Mouse (Mus musculus) cerebral cortex, adult 2 months (tissue): ENCODE measurements around the gene Tspan15.

Experiments used
- WGBS: fragments of 180-500 bp; shearing (Covaris S2); methylation state at CpG from one replicate; pipeline ENCODE4 v1.1.7; 2018; 5-methylcytosine and 5-hydroxymethylcytosine counted together

Gene Tspan15

GRCm38 (mm10) chr10:62230708-62231394 lies at the start of gene Tspan15:
Gene Tspan15, minus strand, starts transcription at chr10:62231251.
- 2% methylated on average over 59 of the region's 59 CpGs for WGBS

DNA sequence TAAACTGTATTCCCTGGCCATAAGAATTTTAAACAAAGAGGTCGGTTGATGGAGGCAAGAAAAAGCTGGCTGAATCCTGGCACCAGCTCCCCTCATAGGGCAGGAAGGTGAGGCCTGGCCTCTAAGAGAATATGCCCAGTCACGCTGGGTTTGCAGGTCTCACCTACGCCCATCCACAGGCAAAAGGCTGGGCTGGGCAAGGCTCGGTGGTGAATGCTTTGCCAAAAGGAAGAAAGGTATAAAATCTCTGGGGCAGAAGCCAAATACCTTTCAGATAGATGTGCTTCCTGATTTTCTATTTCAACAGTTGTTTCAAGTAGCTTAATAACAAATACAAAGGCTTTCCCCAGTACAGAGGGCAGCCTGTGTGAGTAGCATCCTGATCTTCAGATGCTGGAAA lies 48.6 kb upstream of the Tspan15 start:
- WGBS, result 84% methylated on average over 4 of the region's 4 CpGs

GRCm38 (mm10) chr10:62279066-62279465 lies 48.0 kb upstream of the Tspan15 start:
- WGBS, result 60% methylated on average over 3 of the region's 3 CpGs

DNA sequence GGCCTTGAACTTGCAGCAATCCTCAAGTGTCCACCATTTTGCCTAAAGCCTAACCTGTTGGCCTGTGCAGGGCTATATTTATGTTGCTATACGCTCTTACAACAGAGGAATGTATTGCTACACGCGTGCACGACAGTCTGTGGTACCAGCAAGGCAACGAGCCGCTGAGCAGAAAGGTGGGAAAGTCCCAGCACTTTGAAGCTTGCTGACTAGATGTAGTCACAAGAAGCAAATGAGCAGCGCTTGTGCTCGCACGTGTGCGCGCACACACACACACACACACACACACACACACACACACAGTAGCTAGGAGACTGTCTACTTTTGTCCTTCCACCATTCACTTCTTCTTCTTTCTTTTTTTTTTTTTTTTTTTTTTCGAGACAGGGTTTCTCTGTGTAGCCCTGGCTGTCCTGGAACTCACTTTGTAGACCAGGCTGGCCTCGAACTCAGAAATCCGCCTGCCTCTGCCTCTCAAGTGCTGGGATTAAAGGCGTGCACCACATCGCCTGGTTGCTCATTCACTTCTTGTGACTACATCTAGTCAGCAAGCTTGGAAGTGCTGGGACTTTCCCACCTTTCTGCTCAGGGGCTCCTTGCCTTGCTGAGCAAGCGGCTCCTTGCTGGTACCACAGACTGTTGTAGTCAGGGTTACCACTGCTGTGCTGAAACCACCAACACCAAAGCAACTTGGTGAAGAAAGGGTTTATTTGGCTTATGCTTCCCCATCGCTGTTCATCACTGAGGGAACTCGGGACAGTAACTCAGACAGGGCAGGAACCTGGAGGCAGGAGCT lies 46.6 kb upstream of the Tspan15 start:
- WGBS, result 93% methylated on average over 18 of the region's 19 CpGs

GRCm38 (mm10) chr10:62275235-62275634 lies 44.2 kb upstream of the Tspan15 start:
- 30% methylated on average over 4 of the region's 4 CpGs for WGBS

- 81% methylated on average over 16 of the region's 16 CpGs for WGBS
Measured at GRCm38 (mm10) chr10:62269278-62269677, 38.2 kb upstream of the Tspan15 start.

GRCm38 (mm10) chr10:62264299-62264698 lies 33.2 kb upstream of the Tspan15 start:
- WGBS, result 68% methylated on average over 2 of the region's 2 CpGs

DNA sequence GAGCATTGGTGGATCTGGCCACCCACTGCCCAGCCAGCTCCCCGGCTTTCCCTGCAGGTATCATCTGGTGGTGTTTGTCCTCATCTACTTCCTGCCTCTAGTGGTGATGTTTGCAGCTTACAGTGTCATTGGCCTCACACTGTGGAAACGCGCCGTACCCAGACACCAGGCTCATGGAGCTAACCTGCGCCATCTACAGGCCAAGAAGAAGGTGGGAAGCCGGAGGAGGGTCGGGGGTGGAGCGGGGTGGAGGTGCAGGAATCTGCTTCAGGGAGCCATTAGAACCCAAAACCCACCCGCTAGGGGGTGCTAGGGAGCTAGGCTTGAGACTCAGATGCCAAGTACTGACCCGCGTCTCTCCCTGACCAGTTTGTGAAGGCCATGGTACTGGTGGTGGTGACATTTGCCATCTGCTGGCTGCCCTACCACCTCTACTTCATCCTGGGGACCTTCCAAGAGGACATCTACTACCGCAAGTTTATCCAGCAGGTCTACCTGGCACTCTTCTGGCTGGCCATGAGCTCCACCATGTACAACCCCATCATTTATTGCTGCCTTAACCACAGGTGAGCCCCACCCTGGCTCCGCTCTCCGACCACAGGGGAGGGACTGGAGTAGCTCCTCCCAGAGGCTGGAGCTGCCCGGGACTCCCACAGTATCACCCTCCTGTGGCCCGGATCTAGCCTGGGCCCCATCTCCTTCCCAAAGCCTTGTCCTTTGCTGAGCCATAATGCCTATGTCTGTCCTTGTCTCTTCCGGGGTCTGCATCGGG lies 30.2 kb upstream of the Tspan15 start:
- 19% methylated on average over 18 of the region's 18 CpGs for WGBS

GRCm38 (mm10) chr10:62258298-62258697 lies 27.2 kb upstream of the Tspan15 start:
- 91% methylated on average over 5 of the region's 5 CpGs for WGBS

DNA sequence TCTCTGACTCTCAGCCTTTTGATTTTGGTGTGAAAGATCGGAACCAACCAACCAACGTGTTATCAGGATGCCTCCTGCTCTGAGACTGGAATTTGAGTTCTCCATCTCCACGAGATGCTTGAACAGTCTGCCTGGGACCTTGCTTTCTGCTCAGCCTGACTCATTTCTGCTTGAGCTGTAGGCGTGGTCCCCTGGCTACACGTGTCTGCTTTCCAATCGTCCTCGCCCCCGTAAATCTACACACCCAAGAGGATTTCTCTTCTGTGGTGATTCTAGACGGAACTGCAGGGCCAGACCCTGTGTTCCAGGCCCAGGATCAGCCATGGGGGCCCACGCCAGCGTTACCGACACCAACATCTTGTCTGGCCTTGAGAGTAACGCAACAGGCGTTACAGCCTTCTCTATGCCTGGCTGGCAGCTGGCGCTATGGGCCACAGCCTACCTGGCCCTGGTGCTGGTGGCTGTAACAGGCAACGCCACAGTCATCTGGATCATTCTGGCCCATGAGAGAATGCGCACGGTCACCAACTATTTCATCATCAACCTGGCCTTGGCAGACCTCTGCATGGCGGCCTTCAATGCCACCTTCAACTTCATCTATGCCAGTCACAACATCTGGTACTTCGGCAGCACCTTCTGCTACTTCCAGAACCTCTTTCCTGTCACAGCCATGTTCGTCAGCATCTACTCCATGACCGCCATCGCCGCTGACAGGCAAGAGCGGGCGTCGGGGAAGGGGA lies 21.6 kb upstream of the Tspan15 start:
- 83% methylated on average over 27 of the region's 27 CpGs for WGBS

DNA sequence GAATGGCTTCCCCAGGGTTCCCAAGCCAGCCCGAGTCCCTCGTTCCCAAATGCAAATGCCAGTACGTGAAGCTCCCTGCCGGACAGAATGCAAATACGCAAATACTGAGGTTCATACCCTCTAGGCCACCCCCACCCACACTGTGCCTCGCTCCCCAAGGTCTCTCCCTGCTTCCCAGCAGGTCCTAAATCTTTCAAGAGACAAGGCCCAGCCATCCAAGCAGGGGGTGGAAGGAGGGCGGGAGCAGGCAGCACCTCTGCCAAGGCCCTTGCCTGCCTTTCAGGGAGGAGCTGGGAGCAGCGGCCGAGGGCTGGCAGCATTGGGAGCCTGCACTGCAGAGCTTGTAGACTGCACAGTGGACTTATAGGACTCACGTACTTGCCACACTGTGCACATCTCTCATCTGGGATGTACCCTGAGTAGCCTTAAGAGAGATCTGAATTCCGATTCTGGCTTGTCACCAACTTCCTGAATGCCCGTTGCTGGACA lies 21.0 kb upstream of the Tspan15 start, which contains the start of gene Tacr2:
Gene Tacr2, plus strand, starts transcription at position 439 of the 489 bp plus-strand sequence.
- 75% methylated on average over 12 of the region's 12 CpGs for WGBS

DNA sequence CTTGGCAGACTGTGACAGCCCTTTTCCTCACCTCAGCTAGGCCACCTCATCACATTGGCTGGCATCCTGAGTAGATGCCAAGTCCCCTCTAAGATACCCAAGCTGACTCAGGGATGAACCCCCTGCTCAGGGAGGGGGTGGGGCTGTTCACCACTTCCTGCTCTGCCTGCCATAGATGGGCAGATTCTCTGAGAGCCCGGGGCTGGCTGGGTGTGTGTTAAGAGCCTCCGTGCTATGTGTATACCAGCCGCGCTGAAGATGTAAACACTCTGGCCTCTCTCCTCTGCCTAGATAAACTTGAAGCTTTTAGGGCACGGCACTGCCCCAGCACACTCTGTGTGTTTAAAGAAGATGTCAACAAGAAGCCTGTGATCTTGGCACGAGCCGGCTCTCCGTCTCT lies 16.8 kb upstream of the Tspan15 start:
- WGBS, result 60% methylated on average over 8 of the region's 8 CpGs

DNA sequence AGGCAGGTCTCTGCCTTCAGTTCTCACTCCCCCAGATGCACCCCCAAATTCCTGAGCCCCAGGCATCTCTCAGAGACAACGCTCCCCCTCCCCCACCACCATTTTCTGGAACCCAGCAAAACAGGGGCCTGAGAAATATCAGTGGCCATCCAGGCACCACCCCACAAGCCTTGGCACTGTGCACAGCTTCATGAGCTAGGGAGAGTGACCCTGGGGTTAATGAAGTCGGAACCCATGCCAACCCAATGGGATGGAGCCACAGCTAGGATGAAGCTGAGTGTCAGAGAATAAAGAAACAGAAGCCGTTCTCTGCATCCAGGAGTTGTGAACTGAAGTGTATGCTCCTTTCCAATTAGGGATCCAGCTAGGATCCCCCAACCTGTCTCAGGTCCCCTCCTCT lies 16.1 kb upstream of the Tspan15 start:
- 76% methylated on average over 3 of the region's 3 CpGs for WGBS

GRCm38 (mm10) chr10:62244067-62244466 lies 13.0 kb upstream of the Tspan15 start:
- WGBS, result 94% methylated on average over 9 of the region's 9 CpGs

DNA sequence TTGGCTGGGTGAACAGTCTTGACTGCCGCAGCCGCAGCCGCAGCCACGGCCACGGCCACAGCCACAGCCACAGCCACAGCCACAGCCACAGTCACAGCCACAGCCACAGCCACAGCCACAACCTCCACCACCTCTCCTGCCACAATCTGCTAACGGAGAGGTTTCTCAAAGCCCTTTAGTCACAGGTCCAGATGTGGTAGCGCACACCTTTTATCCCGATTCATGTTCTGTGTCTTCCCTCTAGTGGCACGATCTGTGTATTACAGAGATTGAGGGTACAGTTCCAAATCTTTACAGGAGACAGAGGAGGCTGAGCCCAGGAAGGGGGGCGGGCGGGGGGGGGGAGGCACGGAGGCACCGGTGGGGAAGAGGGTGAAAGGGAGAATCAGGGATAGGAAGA lies 11.8 kb upstream of the Tspan15 start:
- WGBS, result 47% methylated on average over 13 of the region's 13 CpGs

DNA sequence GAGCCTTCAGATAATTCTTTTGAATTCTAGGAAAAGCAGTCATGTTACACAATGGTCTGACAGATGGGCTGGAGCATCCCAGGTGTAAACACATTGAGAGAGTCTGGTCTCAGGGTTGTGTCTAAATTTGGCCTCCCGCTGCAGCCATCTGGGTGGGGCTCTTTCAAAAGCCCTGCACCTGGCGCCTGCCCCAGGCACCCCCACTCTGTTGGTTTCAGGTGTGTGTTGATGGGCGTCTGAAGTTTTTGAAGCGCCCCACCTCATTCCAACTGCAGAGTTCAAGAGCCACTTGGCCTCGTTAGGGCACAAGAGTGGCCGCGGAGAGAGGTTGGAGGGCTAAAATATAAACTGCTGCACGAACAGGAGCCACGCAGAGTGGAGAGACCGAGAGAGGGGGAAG lies 11.3 kb upstream of the Tspan15 start:
- WGBS, result 77% methylated on average over 10 of the region's 10 CpGs

DNA sequence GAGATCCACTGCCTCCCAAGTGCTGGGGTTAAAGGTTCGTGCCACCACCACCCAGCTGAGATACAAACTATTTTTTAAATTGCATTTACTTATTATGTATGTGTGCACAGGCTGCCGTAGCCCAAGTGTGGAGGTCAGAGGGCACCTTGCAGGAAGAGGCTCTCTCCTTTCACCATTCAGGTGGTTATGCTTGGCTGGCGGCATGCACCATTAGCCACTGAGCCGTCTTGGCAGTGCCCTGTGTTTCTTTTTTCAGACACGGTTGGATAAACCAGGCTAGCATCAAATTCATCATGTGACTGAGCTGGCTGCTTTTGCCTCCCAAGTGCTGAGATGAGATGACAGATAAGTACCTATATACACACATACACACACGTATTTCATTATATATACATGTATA lies 8.2 kb upstream of the Tspan15 start:
- WGBS, result 49% methylated on average over 6 of the region's 6 CpGs

DNA sequence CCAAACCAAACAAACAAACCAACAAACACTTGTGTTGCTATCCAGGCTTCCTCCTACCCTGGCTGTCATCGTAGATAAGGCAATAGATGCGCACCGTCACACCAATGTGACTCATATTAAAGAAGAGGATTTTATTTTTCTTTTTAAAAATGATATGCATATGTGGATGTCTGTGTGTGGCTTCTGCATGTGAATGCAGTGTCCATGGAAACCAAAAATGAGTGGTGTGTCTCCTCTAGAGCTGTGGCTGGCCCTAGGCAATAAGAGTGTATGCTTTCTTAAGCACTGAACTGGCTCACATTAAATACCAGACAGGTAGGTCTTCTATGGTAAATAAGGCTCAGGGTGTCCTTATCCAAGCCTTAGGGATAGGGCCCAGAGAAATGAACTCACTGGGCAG lies 7.6 kb upstream of the Tspan15 start:
- 77% methylated on average over 3 of the region's 3 CpGs for WGBS

- 84% methylated on average over 10 of the region's 10 CpGs for WGBS
Measured at GRCm38 (mm10) chr10:62237205-62237604, 6.2 kb upstream of the Tspan15 start.

DNA sequence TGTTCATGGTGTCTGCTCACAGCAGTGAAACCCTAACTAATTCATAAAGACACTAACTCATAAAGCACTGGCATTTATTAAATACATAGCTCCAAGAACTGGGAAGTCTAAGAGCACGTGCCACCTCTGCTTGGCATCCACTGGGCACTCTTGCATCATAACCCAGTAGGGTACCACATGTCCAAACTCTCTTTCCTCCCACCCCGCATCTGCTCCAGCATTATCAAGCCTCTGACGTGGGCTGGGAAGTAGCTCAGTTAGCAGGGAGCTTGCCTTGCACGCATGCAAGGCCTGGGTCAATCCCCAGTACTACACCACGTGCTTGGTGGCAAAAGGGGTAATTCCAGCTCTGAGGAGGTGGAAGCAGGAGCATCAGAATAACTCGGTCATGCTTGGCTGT lies 5.1 kb upstream of the Tspan15 start:
- 71% methylated on average over 6 of the region's 6 CpGs for WGBS

DNA sequence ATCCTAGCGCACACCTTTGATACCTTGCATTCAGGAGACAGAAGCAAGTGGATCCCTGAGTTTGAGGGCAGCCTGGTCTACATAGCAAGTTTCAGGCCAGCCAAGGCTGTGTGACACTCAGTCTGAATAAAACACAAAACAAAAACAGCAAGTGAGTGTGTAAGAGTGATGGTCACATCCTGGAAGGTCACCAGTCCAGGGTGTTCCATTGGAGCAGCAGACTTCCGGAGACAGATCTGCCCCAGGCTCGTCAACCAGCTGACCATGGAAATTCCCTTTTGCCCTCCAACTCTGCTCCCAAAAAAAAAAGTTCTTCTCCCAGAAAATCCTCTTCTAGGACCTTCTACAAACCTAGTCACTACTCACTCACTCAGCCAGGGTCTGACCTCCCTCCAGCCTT lies 760 bp upstream of the Tspan15 start:
- WGBS, result 86% methylated on average over 3 of the region's 3 CpGs

- 9% methylated on average over 13 of the region's 13 CpGs for WGBS
Measured at GRCm38 (mm10) chr10:62231395-62231732, 313 bp upstream of the Tspan15 start.
